Mouse (Mus musculus): ENCODE data around the gene Acp2.

GRCm38 (mm10) chr2:91196577-91197001 is 6.1 kb upstream of the Acp2 start:
- no peak for TF ChIP-seq CTCF (IDR thresholded peaks at IDR 0.05; ENCODE audit: low read depth)
- TF ChIP-seq EP300 (IDR thresholded peaks at IDR 0.05; ENCODE audit: low read depth), result no peak

Measured in heart, postnatal 0 days (tissue).